Mouse (Mus musculus) thymus, postnatal 14 days (tissue): ENCODE measurements around the gene Pabpn1.
"Not testable (repeated sequence)": the region's sequence is repeated elsewhere in the genome, so short reads cannot be mapped to it uniquely, and the experiment has no call there.

Experiments used
- DNase-seq: peaks from one replicate; pipeline ENCODE4 v3.0.0; 2021

The Pabpn1 gene

DNA sequence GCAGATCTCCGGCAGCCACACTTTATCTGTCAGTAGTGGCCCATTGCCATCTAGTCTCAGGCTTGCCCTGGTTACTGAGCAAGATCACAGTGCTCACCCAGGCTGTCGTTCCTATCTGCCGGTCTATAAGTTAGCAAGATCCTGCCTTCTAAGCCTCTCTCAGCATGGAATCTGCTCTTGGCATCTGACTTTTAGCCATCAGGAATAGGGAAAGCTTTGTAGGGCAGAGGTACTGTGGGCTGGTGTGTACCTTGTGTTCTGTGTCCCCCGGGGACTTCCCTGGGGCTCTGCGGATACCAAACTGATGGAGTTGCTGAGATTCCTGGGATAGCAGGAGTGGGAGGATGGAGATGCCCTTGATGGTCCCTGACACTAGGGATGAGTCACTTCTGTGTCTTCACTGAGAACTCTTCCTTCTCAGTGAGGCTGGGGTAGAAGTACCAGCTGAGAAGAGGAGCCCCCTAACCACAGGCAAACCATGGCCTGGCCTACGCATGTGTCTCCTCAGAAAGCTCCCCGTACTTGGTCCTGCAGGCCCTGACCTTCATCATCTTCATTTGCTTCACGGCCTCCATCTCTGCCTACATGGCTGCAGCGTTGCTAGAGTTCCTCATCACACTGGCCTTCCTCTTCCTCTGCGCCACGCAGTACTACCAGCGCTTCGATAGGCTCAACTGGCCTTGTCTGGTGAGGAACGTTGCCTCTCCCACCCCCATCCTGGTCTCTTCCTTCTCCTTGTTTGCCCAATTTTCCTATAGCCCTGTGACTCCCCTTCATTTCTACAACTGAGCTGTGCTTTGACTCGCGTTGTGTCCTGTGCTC is 45.3 kb downstream of the Pabpn1 start:
- no peak for DNase-seq

DNA sequence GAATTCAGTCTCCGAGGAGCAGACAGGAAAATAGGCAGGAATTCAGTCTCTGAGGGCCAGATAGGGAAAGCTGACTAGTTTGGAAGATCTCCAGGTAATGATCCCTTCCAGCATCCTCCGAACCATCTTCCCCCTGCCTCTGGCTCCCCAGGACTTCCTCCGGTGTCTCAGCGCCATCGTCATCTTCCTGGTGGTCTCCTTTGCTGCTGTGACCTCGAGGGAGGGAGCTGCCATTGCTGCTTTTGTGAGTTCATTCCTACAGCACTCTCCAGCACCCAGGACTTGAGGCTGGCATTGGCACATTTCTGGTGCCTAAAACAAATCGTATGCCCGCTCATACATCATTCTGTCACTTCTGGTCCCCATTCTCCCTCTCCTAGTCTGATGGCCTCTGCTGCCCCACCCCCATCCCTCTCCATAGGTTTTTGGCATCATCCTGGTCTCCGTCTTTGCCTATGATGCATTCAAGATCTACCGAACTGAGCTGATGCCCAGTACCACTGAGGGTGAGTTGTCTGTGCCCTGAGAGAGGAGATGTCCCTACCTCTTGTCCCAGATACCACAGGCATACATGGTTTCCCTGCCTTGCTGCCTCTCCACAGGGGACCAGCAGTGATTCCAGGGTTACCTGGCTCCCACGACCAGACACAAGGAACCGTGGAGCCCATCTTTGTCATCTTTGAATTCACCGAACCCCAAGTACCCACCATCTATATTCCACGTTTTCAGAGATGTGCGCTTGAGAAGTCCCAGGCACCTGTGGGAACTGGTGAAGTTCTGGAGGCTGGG is 46.3 kb downstream of the Pabpn1 start:
- DNase-seq = no peak

DNA sequence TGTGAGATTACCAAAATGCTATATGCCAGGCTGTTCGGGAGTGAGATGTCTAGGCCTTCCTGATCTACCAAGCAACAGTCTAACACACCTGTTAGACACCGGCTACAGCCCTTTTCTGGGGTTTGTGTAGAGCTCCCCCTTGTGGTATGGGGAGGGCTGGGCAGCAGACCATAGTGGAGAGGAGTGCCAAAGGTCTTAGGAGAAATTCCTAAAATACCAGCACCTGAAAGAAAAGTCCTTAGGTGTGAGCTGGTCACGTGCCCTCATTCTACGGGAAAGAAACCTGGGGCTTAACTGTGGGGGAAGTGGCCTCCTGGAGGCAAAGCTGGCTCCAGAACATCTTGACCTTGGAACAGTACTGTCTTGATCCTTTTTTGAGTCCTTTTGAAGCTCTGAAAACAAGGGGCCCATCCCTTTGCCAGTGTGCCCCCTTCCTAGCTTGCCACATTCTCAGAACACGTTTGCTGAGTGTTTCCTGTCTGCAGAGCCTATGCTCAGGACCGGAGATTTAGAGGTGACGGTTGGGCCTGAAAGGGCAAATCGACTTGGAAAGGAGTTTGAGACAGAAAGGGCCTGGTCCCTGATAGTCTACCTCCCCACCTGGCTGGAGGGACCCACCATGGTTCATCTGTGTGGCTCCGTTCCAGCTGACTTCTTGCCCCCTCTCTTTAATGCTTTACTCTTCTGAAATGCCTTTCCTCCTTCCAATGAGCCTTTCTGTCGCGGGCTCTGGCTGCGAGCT is 47.3 kb downstream of the Pabpn1 start:
- DNase-seq = peak; percentile 75

DNA sequence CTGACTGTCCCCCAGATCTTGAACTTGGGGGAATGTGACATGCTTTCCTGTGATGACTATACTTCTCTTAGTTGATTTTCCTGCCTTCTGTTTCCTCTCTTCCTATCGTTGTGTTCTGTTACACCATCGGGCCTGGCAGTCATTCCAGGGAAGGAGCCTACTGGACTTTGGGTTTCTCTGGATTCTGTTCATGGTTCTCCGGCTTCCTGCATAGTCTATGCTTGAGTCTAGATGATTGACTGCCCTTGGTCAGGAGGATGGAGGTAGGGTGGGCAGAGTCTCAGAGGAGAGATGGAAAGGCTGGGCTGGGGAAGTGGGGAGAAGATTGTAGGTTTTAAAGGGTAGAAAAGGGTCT is 47.9 kb downstream of the Pabpn1 start:
- DNase-seq = no peak

DNA sequence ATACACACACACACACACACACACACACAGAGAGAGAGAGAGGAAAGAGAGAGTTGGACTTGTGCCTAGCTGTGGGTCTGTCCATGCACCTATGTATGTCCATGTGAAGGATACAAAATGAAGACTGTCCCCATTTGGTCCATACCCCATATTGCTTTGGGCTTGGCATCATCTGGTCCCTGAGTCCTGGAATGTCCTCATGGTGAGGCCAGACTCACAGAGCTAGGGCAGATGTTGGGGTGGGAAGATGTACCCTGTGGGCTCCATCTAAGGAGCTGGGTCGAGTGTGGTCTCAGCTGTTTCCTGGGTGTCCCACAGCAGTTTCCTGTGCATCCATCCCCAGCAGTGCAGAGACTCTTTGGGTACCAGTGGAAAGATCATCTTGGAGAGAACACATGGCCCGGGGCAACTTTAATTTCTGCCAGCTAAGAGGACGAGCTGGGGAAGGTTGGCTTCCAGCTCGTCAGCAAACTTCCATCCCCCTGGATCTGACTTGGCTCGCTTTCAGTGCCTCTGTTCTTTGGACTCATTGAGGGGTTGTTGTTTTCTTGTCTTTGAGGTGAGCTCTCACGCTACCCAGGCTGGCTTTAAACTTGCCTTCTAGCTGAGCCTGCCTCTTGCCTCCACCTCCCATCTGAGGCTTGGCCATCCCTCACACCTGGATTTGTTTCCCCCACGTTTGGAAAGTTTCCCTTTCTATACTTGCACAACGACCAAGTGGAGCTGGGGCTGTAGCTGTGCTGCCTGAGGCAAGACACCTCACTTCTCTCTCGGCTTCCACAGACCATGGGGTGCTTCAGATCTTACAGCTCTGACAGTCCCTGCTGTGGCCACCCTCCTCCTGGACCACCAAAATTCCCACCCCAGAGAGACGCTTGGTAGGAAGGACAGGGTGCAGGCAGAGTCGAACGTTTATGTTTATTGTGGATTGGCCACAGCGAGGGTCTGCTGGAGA is 49.0 kb downstream of the Pabpn1 start:
- DNase-seq = no peak

DNA sequence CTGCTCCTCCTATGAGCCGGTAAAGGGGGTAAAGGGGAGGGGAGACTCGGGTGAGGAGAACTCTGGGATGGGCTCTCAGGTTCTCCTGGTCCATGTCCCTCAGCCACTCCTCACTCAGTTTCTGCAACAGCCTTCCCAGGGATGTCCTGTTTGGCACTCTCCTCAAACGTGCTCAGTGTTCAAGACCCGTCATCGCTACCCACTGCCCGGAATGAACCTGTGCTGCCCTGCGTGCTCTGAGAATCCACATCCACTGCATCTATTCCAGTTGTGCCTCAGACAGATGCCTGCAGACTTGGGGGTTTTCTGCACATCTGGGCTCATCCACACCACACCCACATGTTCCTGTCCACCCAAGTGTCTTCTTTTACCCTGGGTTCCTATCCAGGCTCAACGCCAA is 50.2 kb downstream of the Pabpn1 start:
- DNase-seq = no peak

DNA sequence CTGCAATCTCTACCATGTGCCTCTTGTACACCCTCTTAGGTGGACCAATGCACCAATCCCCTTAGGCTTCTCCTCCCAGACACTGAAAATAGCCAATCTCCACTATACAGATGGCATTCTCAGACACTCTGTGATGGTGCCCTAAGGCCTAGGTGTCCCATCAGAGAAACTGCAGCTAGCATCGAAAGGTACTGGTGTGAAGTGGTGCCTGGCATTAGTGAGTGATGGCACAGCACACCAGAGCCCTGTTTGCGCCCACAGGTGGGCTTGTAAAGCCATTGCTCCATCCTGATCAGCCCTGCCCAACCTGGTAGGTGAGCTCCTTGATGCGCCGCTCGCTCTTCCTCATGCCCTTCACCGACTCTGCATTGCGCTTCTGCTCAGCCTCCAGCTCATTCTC is 51.7 kb downstream of the Pabpn1 start:
- DNase-seq = no peak

DNA sequence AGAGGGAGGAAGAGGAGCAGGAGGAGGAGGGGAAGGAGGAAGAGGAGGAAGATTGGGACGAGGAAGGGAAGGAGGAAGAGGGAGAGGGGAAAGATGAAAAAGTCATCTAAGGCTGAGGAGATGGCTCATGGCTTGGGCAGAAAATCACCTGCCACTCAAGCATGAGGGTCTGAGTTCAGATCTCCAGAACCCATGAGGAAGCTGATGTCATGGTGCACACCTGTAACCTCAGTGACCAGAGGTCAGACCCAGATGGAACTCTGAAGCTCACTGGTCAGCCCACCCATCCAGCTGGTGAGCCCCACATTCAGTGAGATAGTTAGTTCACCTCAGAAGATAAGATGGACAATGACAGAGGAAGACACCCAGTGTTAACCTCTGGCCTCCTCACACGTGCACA is 52.6 kb downstream of the Pabpn1 start:
- DNase-seq = no peak

DNA sequence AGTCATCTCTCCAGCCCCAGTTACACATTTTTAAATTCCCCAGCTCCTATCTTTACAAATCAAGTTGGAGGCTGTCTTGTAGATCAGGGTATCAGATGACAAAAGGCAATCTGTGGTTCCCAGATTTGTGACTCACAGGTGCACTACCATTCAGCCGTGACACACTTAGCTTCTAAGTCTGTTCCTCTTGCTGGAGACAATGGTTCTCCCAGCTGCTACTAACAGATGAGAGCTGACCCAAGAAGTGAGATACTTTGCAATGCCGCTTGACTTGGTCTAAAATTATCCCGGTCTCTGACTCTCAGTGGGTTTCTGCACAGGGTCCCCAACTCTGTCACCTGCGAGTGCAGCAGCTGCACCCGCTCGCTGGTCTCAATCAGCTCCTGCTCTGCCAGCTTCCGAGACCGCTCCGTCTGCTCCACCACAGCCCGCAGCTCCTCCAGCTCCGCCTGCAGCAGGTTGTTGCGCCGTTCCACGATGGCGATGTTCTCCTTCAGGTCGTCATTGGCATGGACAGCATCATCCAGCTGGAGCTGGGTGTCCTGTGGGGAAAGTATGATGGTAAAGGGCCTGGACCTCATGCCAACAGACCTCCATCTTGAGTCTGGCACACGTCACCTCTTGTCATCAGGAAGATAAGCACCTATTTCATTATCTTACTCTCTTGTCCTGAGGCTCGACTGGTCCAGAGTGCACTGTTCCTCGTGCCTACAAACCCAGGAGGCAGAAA is 53.8 kb downstream of the Pabpn1 start:
- no peak for DNase-seq

DNA sequence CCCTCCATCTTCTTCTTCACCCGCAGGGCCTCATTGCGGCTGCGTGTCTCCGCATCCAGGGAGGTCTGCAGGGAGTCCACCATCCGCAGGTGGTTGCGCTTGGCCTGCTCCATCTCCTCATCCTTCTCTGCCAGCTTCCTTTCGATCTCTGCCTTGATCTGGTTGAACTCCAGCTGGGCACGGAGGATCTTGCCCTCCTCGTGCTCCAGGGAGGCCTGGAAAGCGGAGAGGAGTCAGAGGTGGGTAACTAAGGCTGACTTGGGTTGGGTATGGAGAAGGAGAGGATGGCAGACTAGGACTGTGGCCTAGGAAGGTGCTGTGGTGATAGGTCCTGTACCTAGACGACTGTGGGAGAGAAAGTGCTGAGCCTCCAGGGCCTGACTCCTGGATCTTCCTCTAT is 54.7 kb downstream of the Pabpn1 start:
- DNase-seq = not testable (repeated sequence)
